Comparison of ENCODE assay signal across 20 mouse cellular contexts in genomic region chr13:94571001-94571400, GRCm38 (mm10).
"Had no signal": no experiment of that assay in that cellular context is flagged by ENCODE, and none has a peak within 500 bp of the region (broad histone marks: within the 10 kb centered on the region; RNA-seq: fewer than 3 reads in every experiment).

No protein-coding gene starts in this region.

- H3K4me3 ChIP-seq: gastrocnemius, adult 2 months; heart, adult 2 months; heart, embryonic 13.5 days; heart, embryonic 15.5 days; hindbrain, embryonic 10.5 days; hindbrain, embryonic 12.5 days; intestine, embryonic 15.5 days; layer of hippocampus, adult 2 months; left cerebral cortex, adult 2 months; limb, embryonic 13.5 days; limb, embryonic 15.5 days; liver, embryonic 12.5 days had no signal

- H3K36me3 ChIP-seq: heart, embryonic 15.5 days; intestine, embryonic 15.5 days had no signal

- H3K27me3 ChIP-seq: intestine, embryonic 15.5 days had no signal

- DNase-seq: gastrocnemius, adult 2 months; gastrocnemius, postnatal 10 days; gastrocnemius, postnatal 25 days; heart, adult 2 months; heart, postnatal 4 days; kidney, adult 18-20 months; kidney, adult 8-10 months; kidney, postnatal 10 days; kidney, postnatal 4 days; left cerebral cortex, postnatal 4 days had no signal
